Mouse (Mus musculus) splenic B cell, adult 2 months (primary cell): Measurements from ENCODE around the gene Iqgap1.
A peak's percentile ranks its signal among the peaks of the same experiment; 100 is the strongest.

ENCODE experiments used
- DNase-seq: peaks from one replicate; pipeline ENCODE4 v3.0.0-alpha.2; 2011; ENCODE audit warnings: low read depth, low spot score
- H3K27me3 ChIP-seq: 2 replicates; pipeline ENCODE4 v1.6.1; 2012; ENCODE audit warnings: mild to moderate bottlenecking, low read length, moderate library complexity, mixed read lengths; ENCODE audit not compliant: control insufficient read depth, poor library complexity, insufficient read depth, severe bottlenecking
- H3K36me3 ChIP-seq: 2 replicates; pipeline ENCODE4 v1.6.1; 2012; ENCODE audit warnings: mild to moderate bottlenecking, low read length, moderate library complexity, mixed read lengths; ENCODE audit not compliant: control insufficient read depth, poor library complexity, insufficient read depth, severe bottlenecking

The Iqgap1 gene

DNA sequence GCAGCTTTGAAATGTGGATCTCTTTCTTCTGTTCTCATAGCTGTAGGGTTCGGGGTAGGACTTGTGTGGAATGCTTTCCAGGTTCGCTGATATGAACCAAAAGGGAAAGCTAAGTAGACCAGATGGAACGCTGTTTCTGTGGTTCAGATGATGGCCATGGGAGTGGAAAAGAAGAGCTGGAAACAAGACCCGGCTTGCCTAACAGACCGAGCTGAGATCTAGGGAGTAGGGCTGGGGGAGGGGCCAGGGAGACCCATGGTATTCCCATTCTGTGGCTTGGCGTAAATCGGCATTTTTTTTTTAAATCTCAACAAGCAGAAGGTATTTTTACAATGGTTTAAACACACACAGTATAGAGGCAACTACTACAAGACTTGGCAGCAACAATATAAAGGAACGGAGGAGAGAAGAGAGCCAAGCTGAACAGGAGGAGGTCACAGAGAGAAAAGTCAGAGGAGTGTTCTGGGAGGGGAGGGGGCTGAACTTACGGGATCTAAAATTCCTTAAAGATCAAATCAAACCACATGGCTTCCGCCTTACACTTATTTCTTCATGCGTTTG lies at the start of gene Iqgap1:
Gene Iqgap1, minus strand, starts transcription at position 132 of the 561 bp plus-strand sequence.
- Histone ChIP-seq H3K36me3 (no peaks in the 10 kb centered on the region), H3K27me3 (no peaks in the 10 kb centered on the region)
- DNase-seq, result no peak

DNA sequence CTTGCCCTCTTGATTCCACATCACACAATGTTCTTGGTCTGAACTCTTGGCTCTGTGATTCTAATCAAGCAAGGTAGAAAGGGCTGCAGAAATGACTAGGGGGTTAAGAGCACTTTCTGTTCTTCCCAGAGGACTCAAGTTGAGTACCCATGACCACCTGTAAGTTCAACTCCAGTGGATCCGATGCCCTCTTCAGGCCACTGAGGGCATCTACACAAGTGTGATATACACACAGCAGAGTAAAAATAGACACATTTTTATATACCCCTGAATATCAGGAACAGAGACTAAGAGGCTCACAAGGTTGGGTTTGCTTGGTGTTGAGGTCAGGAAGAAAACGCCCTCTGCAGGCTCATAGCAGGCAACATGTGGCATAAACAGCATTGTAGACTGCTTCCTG lies 47.9 kb upstream of the Iqgap1 start:
- H3K36me3 ChIP-seq, result 0 out of 2 replicates have a peak, but pooled peaks cover 2% of the 10 kb centered on the region
- no peak for DNase-seq

DNA sequence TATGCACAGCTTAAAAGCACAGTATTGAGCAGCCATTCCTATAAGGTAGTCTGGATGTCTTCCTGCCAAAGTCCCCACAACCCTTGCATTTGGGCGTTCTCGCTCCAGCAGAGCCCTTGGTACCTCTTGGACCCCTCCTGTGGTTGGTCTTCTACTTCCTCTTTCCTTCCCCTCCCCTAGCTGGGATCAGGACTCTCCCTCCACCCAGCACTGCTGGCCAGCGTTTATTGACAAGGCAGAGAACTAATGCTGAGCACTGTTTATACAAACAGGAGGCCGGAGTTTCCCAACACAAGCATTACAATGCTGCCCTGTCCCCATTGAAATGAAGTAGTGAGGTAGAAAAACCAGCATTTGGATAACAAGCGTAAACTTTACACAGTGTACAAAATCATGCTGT lies 47.3 kb upstream of the Iqgap1 start:
- no peak for DNase-seq
- H3K36me3 ChIP-seq, result 0 out of 2 replicates have a peak, but pooled peaks cover 2% of the 10 kb centered on the region
- no peaks in the 10 kb centered on the region for H3K27me3 ChIP-seq

More for the DNA sequence above, 47.9 kb upstream of the Iqgap1 start:
- no peaks in the 10 kb centered on the region for H3K27me3 ChIP-seq

- H3K27me3 ChIP-seq, result no peaks in the 10 kb centered on the region
- peaks cover 2% of the 10 kb centered on the region; the same call in 1 of the 2 replicates for H3K36me3 ChIP-seq
- no peak for DNase-seq
Measured at GRCm38 (mm10) chr7:80868686-80869085, 42.9 kb upstream of the Iqgap1 start.

DNA sequence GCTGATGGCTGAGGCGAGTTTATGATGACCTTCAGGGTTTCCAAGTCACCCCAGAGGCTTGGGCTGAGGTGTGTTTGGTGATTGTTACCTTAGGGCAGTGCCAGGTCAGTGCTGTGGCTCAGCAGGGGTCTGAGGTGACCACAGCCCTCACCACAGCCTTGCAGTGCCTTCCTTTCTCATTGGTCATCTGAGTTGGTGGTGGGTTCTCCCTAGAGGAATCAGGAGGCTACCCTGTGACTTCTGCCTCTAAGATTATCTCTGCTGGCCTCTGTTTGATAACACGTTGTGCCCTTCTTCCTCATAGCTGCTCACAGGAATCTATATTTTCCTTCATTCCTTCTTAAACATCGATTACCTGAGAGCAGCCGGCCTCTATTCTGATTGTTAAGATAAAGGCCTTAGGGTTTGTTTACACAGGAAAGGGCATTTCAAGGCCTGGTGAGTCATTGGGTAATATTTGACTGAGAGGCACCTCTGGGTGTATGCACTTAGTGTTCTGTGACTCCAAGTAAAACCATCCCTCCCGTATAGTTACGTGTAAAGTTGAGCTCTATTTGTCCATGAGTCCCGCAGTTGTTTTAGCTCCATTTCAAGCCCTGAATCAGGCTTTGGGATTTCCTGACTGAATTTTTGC lies 40.9 kb upstream of the Iqgap1 start:
- H3K36me3 ChIP-seq, result peaks cover 2% of the 10 kb centered on the region; the same call in 1 of the 2 replicates
- DNase-seq, result no peak
- no peaks in the 10 kb centered on the region for H3K27me3 ChIP-seq

- Histone ChIP-seq H3K27me3 (no peaks in the 10 kb centered on the region), H3K36me3 (peaks cover 2% of the 10 kb centered on the region; the same call in 1 of the 2 replicates)
- DNase-seq, result no peak
Measured at GRCm38 (mm10) chr7:80865521-80865920, 39.7 kb upstream of the Iqgap1 start.

GRCm38 (mm10) chr7:80864831-80865230 lies 39.1 kb upstream of the Iqgap1 start:
- peak; percentile 66 for DNase-seq
- Histone ChIP-seq H3K27me3 (no peaks in the 10 kb centered on the region), H3K36me3 (peaks cover under 1% of the 10 kb centered on the region; the same call in 1 of the 2 replicates)

GRCm38 (mm10) chr7:80864151-80864550 lies 38.4 kb upstream of the Iqgap1 start:
- H3K27me3 ChIP-seq, result no peaks in the 10 kb centered on the region
- no peaks in the 10 kb centered on the region; the same call in 1 of the 2 replicates for H3K36me3 ChIP-seq
- DNase-seq, result no peak

GRCm38 (mm10) chr7:80863520-80863919 lies 37.7 kb upstream of the Iqgap1 start:
- DNase-seq, result no peak
- no peaks in the 10 kb centered on the region; the same call in 1 of the 2 replicates for H3K36me3 ChIP-seq

DNA sequence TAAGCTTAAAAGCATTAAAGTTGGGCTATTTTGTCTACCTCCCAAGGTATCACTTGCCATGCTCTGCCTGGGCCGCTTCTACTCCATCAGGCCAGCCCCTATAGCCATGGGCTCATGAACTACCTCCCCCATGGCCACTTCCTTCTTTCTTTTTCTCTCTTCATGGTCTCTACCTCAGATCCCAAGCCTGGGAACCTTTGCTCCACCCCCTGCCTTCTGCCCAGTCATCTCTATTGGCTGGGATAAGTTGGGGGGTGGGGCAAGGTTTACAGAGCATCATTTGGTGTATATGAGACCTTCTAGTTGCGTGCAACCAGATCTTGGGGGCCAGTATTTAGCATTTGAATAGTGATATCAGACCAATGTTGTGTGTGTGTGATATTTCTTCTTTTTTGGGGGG lies 36.7 kb upstream of the Iqgap1 start:
- DNase-seq, result peak; percentile 21
- no peaks in the 10 kb centered on the region for H3K36me3 ChIP-seq
- H3K27me3 ChIP-seq, result no peaks in the 10 kb centered on the region

More at GRCm38 (mm10) chr7:80863520-80863919, 37.7 kb upstream of the Iqgap1 start:
- no peaks in the 10 kb centered on the region for H3K27me3 ChIP-seq

GRCm38 (mm10) chr7:80860729-80861274 lies 35.0 kb upstream of the Iqgap1 start, which contains the start of gene Zscan2:
Zscan2 (plus strand) TSS chr7:80860920.
- H3K27me3 ChIP-seq, result no peaks in the 10 kb centered on the region
- no peaks in the 10 kb centered on the region for H3K36me3 ChIP-seq
- peak; percentile 93 for DNase-seq

DNA sequence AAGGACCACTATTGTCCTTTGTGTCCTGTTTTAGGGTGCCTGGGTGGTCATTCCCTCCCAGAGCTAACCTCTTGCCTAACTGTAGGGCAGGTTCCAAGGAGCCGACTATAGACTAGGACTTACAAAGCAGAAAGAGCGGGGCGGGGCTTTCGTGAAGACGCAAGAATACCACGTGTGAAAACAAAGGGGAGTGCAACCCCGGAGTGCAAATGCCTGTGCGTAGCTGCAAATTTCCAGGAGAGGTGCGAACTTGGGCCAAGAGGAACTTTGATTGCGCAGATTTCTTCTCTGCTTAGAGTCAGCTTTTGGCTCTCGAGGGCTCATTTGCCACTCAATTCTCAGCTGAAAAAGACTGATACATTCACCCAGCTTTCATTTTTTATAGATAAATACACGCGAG lies 34.5 kb upstream of the Iqgap1 start:
- no peaks in the 10 kb centered on the region for H3K36me3 ChIP-seq
- no peaks in the 10 kb centered on the region for H3K27me3 ChIP-seq
- DNase-seq, result peak; percentile 71

DNA sequence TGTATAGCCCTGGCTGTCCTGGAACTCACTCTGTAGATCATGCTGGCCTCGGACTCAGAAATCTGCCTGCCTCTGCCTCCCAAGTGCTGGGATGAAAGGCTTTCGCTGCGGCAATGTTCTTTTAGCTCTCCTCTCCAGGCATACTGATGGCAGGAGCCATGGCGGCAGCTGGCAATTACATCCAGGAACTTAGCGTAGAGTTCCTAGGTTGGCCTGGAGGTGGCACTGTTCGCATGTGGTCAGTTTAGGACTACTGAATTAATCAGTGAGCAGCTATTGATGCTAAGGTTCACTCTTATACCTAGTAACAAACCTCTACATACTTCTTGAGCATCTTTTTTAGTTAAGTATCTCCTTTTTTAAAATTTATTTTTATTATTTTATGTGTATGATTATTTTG lies 31.4 kb upstream of the Iqgap1 start:
- peak; percentile 87 for DNase-seq
- no peaks in the 10 kb centered on the region for H3K27me3 ChIP-seq
- no peaks in the 10 kb centered on the region for H3K36me3 ChIP-seq

DNA sequence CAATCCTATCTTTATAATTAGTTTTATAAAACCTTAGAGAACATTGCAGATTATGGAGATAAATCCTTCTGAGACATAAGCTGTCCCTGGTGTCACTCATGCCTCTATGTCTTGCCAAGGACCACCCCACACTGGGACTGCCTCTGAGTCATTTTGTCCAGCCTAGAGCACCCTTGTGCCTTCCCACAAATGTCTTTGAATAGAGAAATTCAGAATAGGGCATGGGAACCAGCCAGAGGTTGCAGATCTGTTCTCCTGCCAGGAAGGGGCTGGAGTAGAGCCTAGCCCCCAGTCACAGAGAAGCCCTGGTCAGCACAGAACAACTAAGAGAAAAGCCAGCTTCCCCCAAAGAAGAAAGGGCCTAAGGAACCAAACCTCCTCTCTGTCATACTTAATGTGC lies 29.5 kb upstream of the Iqgap1 start:
- no peaks in the 10 kb centered on the region for H3K36me3 ChIP-seq
- no peak for DNase-seq
- H3K27me3 ChIP-seq, result no peaks in the 10 kb centered on the region

GRCm38 (mm10) chr7:80853218-80853617 lies 27.4 kb upstream of the Iqgap1 start:
- Histone ChIP-seq H3K27me3 (no peaks in the 10 kb centered on the region), H3K36me3 (no peaks in the 10 kb centered on the region)
- DNase-seq, result peak; percentile 37
